Mouse (Mus musculus): Measurements from ENCODE around the gene Ttll7.

GRCm38 (mm10) chr3:146875929-146876328 is 23.8 kb downstream of the Ttll7 start:
- no peak for TF ChIP-seq CTCF (IDR thresholded peaks at IDR 0.05; ENCODE audit: borderline replicate concordance, control insufficient read depth, extremely low read depth, insufficient read depth, low read length, poor library complexity)
- TF ChIP-seq POLR2A (IDR thresholded peaks at IDR 0.05; ENCODE audit: control insufficient read depth, extremely low read depth, insufficient read depth, low read length, poor library complexity) = no peak

Data from thymus, adult 2 months (tissue).